Mouse (Mus musculus): ENCODE results near the gene Tpm4. TPM values are rescaled to one million over a fixed set of nuclear protein-coding genes. Genes with fewer than 3 reads are reported as not detected.

Tpm4 gene
- polyA plus RNA-seq (2014; fragmentation: Illumina TruSeq; extraction: RNeasy Lipid Tissue Mini Kit (QIAGEN cat#74804); ENCODE audit: low replicate concordance) = 220 TPM

DNA sequence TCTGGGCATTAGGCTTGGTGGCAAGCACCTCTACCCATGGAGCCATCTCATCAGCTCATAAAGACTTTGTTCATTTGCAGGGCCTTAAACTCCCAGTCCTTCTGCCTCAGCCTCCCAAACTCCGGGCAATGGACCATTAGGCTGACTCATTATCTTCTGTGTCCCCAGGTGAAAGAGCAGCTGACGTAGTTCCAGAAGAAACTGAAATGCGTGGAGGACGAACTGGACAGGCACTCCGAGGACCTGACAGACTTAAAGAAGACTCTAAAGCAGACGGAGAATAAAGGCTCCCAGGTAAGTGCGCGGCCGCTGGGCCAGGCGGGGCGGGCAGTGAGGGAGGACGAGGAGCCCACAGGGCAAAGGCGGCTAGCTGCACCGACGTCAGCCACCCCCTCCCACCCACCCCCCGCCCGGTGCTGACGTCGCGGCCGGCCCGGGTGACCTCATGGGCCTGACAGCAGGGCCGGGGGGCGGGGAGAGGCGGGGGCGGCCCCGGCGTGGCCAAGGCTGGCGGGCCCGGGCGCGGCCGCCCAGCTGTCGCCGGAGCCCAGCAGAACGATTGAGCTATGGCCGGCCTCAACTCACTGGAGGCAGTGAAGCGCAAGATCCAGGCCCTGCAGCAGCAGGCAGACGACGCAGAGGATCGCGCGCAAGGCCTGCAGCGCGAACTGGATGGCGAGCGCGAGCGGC is at the start of gene Tpm4:
Gene Tpm4 (plus strand): TSS at position 220 of the 690 bp plus-strand sequence.

DNA sequence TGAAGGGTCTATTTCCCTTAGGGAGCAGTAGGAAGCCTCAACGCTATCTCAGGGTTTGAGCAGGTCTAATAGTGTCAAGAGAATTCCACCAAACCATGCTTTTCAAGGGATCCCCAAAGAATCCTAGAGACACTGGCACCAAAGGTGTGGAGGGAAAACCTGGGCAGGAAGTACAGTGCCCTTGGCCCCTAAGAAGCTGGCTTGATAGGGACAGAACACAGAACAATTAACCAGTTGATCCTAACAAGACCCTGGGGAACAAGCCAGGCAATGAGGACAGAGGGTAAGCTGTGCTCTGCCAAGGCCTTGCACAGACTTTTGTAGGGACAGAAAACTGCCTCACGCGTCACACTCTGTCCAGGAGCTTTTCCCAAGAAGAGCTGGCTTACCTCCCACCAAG is 28.0 kb upstream of the Tpm4 start, which contains the start of gene Olfr374:
Gene Olfr374 (plus strand): TSS at position 301 of the 400 bp plus-strand sequence.

DNA sequence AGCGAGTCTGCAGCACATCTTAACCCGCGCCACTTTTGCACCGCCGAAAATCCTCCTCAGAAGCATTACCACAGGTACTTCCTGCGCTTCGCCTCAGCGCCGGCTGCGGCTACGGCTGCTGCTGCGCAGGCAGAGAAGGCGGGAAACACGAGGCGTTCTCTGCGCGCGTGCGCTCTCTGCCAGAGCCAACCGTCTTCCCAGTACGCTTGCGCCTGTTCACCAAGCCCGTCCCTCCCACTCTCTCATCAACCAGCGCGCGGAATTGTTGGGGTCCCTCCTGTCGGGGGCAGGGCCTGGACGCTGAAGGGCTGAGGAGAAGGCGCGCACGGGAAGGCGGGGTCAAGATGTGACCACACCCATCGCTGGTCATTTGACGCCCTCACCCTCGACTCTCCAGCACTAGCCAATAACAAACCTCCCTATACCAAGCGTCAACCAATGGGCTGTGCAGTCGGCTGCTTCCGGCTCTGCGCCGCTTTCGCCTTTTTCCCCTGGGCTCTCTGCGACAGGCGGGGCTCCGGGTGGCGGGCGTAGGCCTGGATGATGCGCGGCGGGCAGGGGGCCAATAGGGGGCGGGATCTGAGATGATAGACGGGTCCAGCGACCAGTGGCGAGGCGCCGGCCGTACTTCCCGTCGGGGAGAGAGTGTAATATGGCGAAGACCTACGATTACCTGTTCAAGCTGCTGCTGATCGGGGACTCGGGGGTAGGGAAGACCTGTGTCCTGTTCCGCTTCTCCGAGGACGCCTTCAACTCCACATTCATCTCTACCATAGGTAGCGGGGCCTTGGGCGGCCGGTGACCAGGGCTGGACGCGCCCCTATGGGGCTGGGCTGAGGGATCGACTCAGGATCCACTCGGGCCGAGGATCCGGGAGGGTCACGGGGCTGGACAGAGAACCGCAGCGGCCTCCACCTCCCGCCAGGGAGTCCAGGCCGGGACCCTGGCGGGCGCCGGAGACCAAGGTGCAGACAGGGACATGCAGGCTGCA is 26.2 kb downstream of the Tpm4 start, which contains the start of gene Rab8a:
Gene Rab8a (plus strand): TSS at position 494 of the 991 bp plus-strand sequence.

DNA sequence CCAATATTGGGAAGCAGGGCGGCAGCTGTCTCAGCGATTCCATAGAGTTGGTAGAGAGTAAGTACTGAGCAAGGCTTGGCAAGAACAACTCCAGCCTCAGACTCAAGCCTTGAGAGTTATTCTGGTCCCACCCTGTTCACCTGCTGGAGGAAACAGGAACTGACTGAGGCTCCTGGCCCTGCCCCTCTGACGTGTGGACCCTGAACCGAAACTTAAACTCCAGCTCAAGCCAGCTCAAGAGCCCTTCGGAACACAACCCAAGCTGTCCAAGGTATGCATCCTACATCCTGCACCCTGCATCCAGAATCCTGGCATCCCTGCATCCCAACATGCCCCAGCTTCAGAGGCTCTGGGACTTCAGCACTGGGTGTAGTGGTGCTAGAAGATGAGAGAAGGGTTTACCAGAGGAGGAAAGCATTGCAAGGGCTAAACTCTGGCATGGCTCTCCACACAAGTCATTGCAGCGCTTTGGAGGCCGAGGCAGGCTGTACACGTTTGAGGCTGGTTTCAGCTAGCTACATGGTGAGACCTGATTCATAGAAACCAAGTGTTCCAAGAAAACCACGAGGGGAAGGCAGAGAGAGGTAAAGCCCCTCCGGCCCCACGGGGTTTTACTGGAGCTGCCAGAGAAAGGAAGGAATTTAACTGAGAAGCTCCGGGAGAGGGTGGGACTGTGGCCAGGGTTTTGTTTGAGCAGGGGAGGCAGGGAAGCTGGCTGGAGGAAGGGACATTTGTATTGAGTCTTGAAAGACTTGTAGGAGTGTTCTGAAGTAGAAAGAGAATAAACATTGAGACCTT is 54.8 kb downstream of the Tpm4 start, which contains the start of gene Hsh2d:
Gene Hsh2d (plus strand): TSS at position 222 of the 798 bp plus-strand sequence.

Other genes with a start within 250 kb of the Tpm4 start
- 6.1 TPM for gene Zfp882, start 226.4 kb upstream of the Tpm4 start, polyA plus RNA-seq (2014; fragmentation: Illumina TruSeq; extraction: RNeasy Lipid Tissue Mini Kit (QIAGEN cat#74804); ENCODE audit: low replicate concordance)
- 188 TPM for gene Zfp617, start 226.3 kb upstream of the Tpm4 start, polyA plus RNA-seq (2014; fragmentation: Illumina TruSeq; extraction: RNeasy Lipid Tissue Mini Kit (QIAGEN cat#74804); ENCODE audit: low replicate concordance)
- gene Zfp961, start 183.9 kb upstream of the Tpm4 start, polyA plus RNA-seq (2014; fragmentation: Illumina TruSeq; extraction: RNeasy Lipid Tissue Mini Kit (QIAGEN cat#74804); ENCODE audit: low replicate concordance) = 83.6 TPM
- not detected for gene Cyp4f18, start 125.3 kb upstream of the Tpm4 start, polyA plus RNA-seq (2014; fragmentation: Illumina TruSeq; extraction: RNeasy Lipid Tissue Mini Kit (QIAGEN cat#74804); ENCODE audit: low replicate concordance)
- gene Olfr372, start 93.8 kb upstream of the Tpm4 start, polyA plus RNA-seq (2014; fragmentation: Illumina TruSeq; extraction: RNeasy Lipid Tissue Mini Kit (QIAGEN cat#74804); ENCODE audit: low replicate concordance) = not detected
- not detected for gene Olfr373, start 51.8 kb upstream of the Tpm4 start, polyA plus RNA-seq (2014; fragmentation: Illumina TruSeq; extraction: RNeasy Lipid Tissue Mini Kit (QIAGEN cat#74804); ENCODE audit: low replicate concordance)
- not detected for gene Olfr374, start 27.9 kb upstream of the Tpm4 start, polyA plus RNA-seq (2014; fragmentation: Illumina TruSeq; extraction: RNeasy Lipid Tissue Mini Kit (QIAGEN cat#74804); ENCODE audit: low replicate concordance)
- gene Rab8a, start 26.2 kb downstream of the Tpm4 start, polyA plus RNA-seq (2014; fragmentation: Illumina TruSeq; extraction: RNeasy Lipid Tissue Mini Kit (QIAGEN cat#74804); ENCODE audit: low replicate concordance) = 96.5 TPM
- 1.3 TPM for gene Hsh2d, start 54.7 kb downstream of the Tpm4 start, polyA plus RNA-seq (2014; fragmentation: Illumina TruSeq; extraction: RNeasy Lipid Tissue Mini Kit (QIAGEN cat#74804); ENCODE audit: low replicate concordance)
- gene Cib3, start 77.9 kb downstream of the Tpm4 start, polyA plus RNA-seq (2014; fragmentation: Illumina TruSeq; extraction: RNeasy Lipid Tissue Mini Kit (QIAGEN cat#74804); ENCODE audit: low replicate concordance) = 0.19 TPM
- gene Gm11034, start 78.7 kb downstream of the Tpm4 start, polyA plus RNA-seq (2014; fragmentation: Illumina TruSeq; extraction: RNeasy Lipid Tissue Mini Kit (QIAGEN cat#74804); ENCODE audit: low replicate concordance) = not detected
- gene Fam32a, start 84.8 kb downstream of the Tpm4 start, polyA plus RNA-seq (2014; fragmentation: Illumina TruSeq; extraction: RNeasy Lipid Tissue Mini Kit (QIAGEN cat#74804); ENCODE audit: low replicate concordance) = 52.0 TPM
- 7.0 TPM for gene Ap1m1, start 105.0 kb downstream of the Tpm4 start, polyA plus RNA-seq (2014; fragmentation: Illumina TruSeq; extraction: RNeasy Lipid Tissue Mini Kit (QIAGEN cat#74804); ENCODE audit: low replicate concordance)
- gene Gm10282, start 170.3 kb downstream of the Tpm4 start, polyA plus RNA-seq (2014; fragmentation: Illumina TruSeq; extraction: RNeasy Lipid Tissue Mini Kit (QIAGEN cat#74804); ENCODE audit: low replicate concordance) = 0.67 TPM
- gene Klf2, start 184.1 kb downstream of the Tpm4 start, polyA plus RNA-seq (2014; fragmentation: Illumina TruSeq; extraction: RNeasy Lipid Tissue Mini Kit (QIAGEN cat#74804); ENCODE audit: low replicate concordance) = 4.8 TPM